8 mouse cellular contexts compared by ENCODE assay signal in genomic region chr11:86586177-86586867, GRCm38 (mm10). TPM values are rescaled to one million over a fixed set of nuclear protein-coding genes. Genes with fewer than 3 reads are reported as not detected.
DNase-seq lines count a peak whose midpoint lies in the region; ATAC-seq and TF ChIP-seq lines count a peak whose summit lies in the region.

No protein-coding gene starts in this region.

- peak; percentile 84 for DNase-seq in A20 (ENCODE audit: low read depth, low spot score)
- DNase-seq in kidney, postnatal 4 days = peak; percentile 43 to 50
- DNase-seq in midbrain, postnatal 0 days (ENCODE audit: low spot score) = no peak
- DNase-seq in gastrocnemius, adult 18-20 months (ENCODE audit: low spot score) = no peak
- DNase-seq in retina, postnatal 1 day = no peak
- no peak for DNase-seq in gastrocnemius, postnatal 14 days

- H3K27me3 ChIP-seq in ES-Bruce4 (ENCODE audit: control insufficient read depth, insufficient read depth, low read length, poor library complexity, severe bottlenecking) = no peaks in the 10 kb centered on the region
- H3K27me3 ChIP-seq in heart, embryonic 13.5 days (replicated peaks) = no peaks in the 10 kb centered on the region
- no peaks in the 10 kb centered on the region for H3K27me3 ChIP-seq in midbrain, postnatal 0 days (ENCODE audit: insufficient read depth, low read length)

- H3K9me3 ChIP-seq in ES-Bruce4 (replicated peaks; ENCODE audit: control insufficient read depth, insufficient read depth, low read length, poor library complexity, severe bottlenecking) = no peaks in the 10 kb centered on the region
- H3K9me3 ChIP-seq in heart, embryonic 13.5 days = no peaks in the 10 kb centered on the region
- no peaks in the 10 kb centered on the region for H3K9me3 ChIP-seq in midbrain, postnatal 0 days (ENCODE audit: low read length)

- intact Hi-C loops in gastrocnemius, postnatal 14 days (cut with DNase I; ENCODE audit: low total_unique reads) = no loop called here

- TF ChIP-seq EP300 in ES-Bruce4 (IDR thresholded peaks at IDR 0.05; ENCODE audit: insufficient read depth, low read depth, low read length) = no peak

- WGBS in heart, embryonic 13.5 days = 4% methylated on average over 12 of the region's 12 CpGs
- 27% methylated on average over 12 of the region's 12 CpGs for whole genome bisulfite sequencing in midbrain, postnatal 0 days

- H3K4me3 ChIP-seq in ES-Bruce4 (ENCODE audit: low read depth, low read length) = peak overlapping the region; percentile 53
- H3K4me3 ChIP-seq in heart, embryonic 13.5 days = peak overlapping the region; percentile 78
- peak overlapping the region; percentile 28; the same call in 1 of the 2 replicates for H3K4me3 ChIP-seq in midbrain, postnatal 0 days (ENCODE audit: low read depth, low read length)

- H3K4me1 ChIP-seq in ES-Bruce4 (ENCODE audit: control insufficient read depth, insufficient read depth, low read length) = peaks cover 5% of the 10 kb centered on the region
- peaks cover 47% of the 10 kb centered on the region for H3K4me1 ChIP-seq in heart, embryonic 13.5 days
- H3K4me1 ChIP-seq in midbrain, postnatal 0 days (ENCODE audit: insufficient read depth, low read length) = no peaks in the 10 kb centered on the region

- ATAC-seq in heart, embryonic 13.5 days (ENCODE audit: extremely low read depth, insufficient number of reproducible peaks, low FRiP score, low TSS enrichment) = no peak
- ATAC-seq in midbrain, postnatal 0 days (ENCODE audit: low FRiP score) = no peak

- peak overlapping the region; percentile 34 for H3K9ac ChIP-seq in ES-Bruce4 (ENCODE audit: low read depth, poor library complexity, severe bottlenecking)
- peak overlapping the region; percentile 97 for H3K9ac ChIP-seq in heart, embryonic 13.5 days
- H3K9ac ChIP-seq in midbrain, postnatal 0 days (replicated peaks; ENCODE audit: low read length, poor library complexity, severe bottlenecking) = peak overlapping the region; percentile 42

- peak overlapping the region; percentile 92 for H3K27ac ChIP-seq in ES-Bruce4 (ENCODE audit: insufficient read depth, low read length)
- H3K27ac ChIP-seq in heart, embryonic 13.5 days (replicated peaks) = peak overlapping the region; percentile 97
- 0 out of 2 replicates have a peak overlapping the region, but pooled peaks have one; percentile 26 for H3K27ac ChIP-seq in midbrain, postnatal 0 days (ENCODE audit: low read depth, low read length)

- peak overlapping the region; percentile 73 for H3K4me2 ChIP-seq in heart, embryonic 13.5 days
- peak overlapping the region; percentile 32 for H3K4me2 ChIP-seq in midbrain, postnatal 0 days (ENCODE audit: low read depth, low read length, poor library complexity, severe bottlenecking)

- TF ChIP-seq POLR2A in ES-Bruce4 (IDR thresholded peaks at IDR 0.05; ENCODE audit: insufficient read depth, low read length) = no peak

- peaks cover 5% of the 10 kb centered on the region for H3K36me3 ChIP-seq in ES-Bruce4 (ENCODE audit: control insufficient read depth, insufficient read depth, low read length, poor library complexity, severe bottlenecking)
- peaks cover 8% of the 10 kb centered on the region; the same call in 1 of the 2 replicates for H3K36me3 ChIP-seq in heart, embryonic 13.5 days
- H3K36me3 ChIP-seq in midbrain, postnatal 0 days (ENCODE audit: insufficient read depth, low read length) = no peaks in the 10 kb centered on the region

- TF ChIP-seq CTCF in ES-Bruce4 (IDR thresholded peaks at IDR 0.05; ENCODE audit: low read depth, low read length) = no peak
- no peak for TF ChIP-seq CTCF in midbrain, postnatal 0 days (IDR thresholded peaks at IDR 0.05)

RNA-seq across cellular contexts. Expression of gene Tubd1, which starts 41.5 kb away (rescaled TPM):
- polyA plus RNA-seq in ES-Bruce4 (2011; ENCODE audit: insufficient read depth, insufficient read length, low read depth, missing spikeins) = 9.7 and 12.1 TPM in 2 replicates
- 11.5 and 11.9 TPM in 2 replicates for polyA plus RNA-seq in heart, embryonic 13.5 days (2015; fragmentation: Nextera tagmentation; extraction: Ambion mirVana)
- 1.7 and 2.7 TPM in 2 replicates for total RNA-seq in midbrain, postnatal 0 days (2014; rRNA removed)
- 4.5 and 5.0 TPM in 2 replicates for polyA plus RNA-seq in midbrain, postnatal 0 days (2015; fragmentation: Nextera tagmentation; extraction: Ambion mirVana)
- total RNA-seq in gastrocnemius, adult 18-20 months (2021) = 1 to 10 TPM; 6.8 to 7.0 TPM
- 1 to 10 TPM; 4.6 to 4.8 TPM for total RNA-seq in gastrocnemius, postnatal 14 days (2021)

RNA-seq across cellular contexts. Expression of gene Rps6kb1, which starts 41.7 kb away (rescaled TPM):
- polyA plus RNA-seq in ES-Bruce4 (2011; ENCODE audit: insufficient read depth, insufficient read length, low read depth, missing spikeins) = 82.2 and 86.3 TPM in 2 replicates
- 39.6 and 41.2 TPM in 2 replicates for polyA plus RNA-seq in heart, embryonic 13.5 days (2015; fragmentation: Nextera tagmentation; extraction: Ambion mirVana)
- 35.6 and 47.9 TPM in 2 replicates for total RNA-seq in midbrain, postnatal 0 days (2014; rRNA removed)
- polyA plus RNA-seq in midbrain, postnatal 0 days (2015; fragmentation: Nextera tagmentation; extraction: Ambion mirVana) = 53.7 and 59.6 TPM in 2 replicates
- total RNA-seq in gastrocnemius, adult 18-20 months (2021) = 10 to 100 TPM; 19.6 to 20.1 TPM
- total RNA-seq in gastrocnemius, postnatal 14 days (2021) = 10 to 100 TPM; 28.8 to 28.9 TPM

Comparison
In these comparisons a context has a peak if more than half of its experiments do, and no peak if none do; other contexts are left out.
1. DNase-seq: peak in A20 (single experiment) and kidney, postnatal 4 days (2 of 2); none in midbrain, postnatal 0 days (single experiment), gastrocnemius, adult 18-20 months (single experiment), retina, postnatal 1 day (single experiment) and gastrocnemius, postnatal 14 days (single experiment).
2. H3K27ac ChIP-seq: peak in every context shown above with its lines; median percentile 97 in heart, embryonic 13.5 days; 92 in ES-Bruce4; 26 in midbrain, postnatal 0 days.
3. H3K4me3 ChIP-seq: peak in every context shown above with its lines; median percentile 78 in heart, embryonic 13.5 days; 53 in ES-Bruce4; 28 in midbrain, postnatal 0 days.
4. H3K9ac ChIP-seq: peak in every context shown above with its lines; median percentile 97 in heart, embryonic 13.5 days; 42 in midbrain, postnatal 0 days; 34 in ES-Bruce4.